Mouse (Mus musculus) left cerebral cortex, adult 18-20 months (tissue): ENCODE results near the gene Tex261. TPM values are rescaled to one million over a fixed set of nuclear protein-coding genes. Genes with fewer than 3 reads are reported as not detected.

Experiments
- DNase-seq, 2 experiments: peaks; one replicate each; pipeline ENCODE4 v3.0.0; 2021 to 2022; ENCODE audit warnings: low spot score in 2 of 2, mixed read lengths in 1 of 2
- total RNA-seq, 2 experiments: library from RNA; stranded (reverse); gene quantifications; 2 replicates each; pipeline ENCODE4 v1.2.3; 2021

Tex261 gene
- total RNA-seq, 2 experiments from 2014 or later: 45.9 TPM

DNA sequence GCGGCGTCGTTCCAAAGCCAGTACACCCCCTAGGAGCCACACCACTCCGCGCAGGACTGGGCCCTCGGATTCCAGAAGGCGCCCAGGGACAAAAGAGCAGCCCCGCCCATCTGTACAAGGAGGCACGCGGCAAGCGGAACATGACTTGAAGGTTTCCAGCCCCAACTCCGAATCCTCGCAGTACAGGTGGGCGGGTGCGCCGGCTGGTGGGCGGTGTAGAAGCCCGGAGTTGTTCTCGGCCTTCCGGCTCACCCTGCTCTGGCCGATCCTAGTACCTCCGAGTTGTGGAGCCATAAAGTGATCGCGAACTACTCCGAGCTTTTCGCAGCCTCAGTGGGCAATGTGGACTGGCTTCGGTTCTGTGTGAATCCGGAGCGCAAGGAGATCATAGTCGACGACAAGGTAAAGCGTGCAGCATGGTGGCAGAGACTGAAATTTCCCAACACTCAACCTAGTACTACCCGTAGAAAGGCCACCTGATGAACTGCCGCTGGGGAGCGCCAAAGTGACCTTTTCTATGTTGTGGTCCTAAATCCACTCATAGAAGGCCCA, 12.7 kb downstream of the Tex261 start:
- peak in 1 of 2 experiments; percentile 8 for DNase-seq

DNA sequence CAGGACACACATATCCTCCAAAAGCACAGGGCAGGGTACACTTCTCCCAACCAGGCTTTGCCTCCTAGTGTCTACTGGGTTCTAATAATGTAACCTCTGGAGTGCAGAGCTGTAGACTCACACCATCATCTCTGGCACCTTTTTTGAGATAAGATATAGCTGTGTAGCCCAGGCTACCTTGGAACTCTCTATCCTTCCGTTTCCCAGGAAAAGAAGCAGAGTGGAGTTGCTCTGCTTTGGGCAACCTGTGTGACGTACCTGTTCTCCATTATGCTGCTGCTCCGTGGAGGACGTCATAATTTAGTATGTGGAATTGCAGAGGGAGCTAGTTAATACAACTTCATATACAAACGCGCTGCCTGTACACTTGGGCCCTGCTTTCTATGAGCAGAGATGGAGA, 13.3 kb downstream of the Tex261 start, which contains the start of gene Ankrd53:
TSS of gene Ankrd53 (plus strand) at position 301 of the 400 bp plus-strand sequence.
- no peak for DNase-seq

DNA sequence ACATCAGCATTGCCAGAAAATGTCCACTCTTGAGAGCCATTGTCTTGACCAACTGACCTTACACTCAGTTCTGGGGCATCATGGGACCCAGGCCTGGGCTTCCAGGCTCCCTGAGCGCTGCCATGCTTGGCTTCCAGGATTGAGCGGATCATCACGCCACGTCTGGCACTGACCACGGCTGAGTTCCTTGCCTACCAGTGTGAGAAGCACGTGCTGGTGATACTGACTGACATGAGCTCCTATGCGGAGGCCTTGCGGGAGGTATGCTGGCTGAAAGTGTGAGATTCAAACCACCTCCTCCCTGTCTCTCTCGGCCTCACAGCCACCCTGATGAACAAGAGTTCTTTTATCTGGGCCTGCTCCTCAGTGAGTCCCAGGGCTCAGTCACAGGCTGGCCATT, 19.6 kb downstream of the Tex261 start:
- DNase-seq: no peak

DNA sequence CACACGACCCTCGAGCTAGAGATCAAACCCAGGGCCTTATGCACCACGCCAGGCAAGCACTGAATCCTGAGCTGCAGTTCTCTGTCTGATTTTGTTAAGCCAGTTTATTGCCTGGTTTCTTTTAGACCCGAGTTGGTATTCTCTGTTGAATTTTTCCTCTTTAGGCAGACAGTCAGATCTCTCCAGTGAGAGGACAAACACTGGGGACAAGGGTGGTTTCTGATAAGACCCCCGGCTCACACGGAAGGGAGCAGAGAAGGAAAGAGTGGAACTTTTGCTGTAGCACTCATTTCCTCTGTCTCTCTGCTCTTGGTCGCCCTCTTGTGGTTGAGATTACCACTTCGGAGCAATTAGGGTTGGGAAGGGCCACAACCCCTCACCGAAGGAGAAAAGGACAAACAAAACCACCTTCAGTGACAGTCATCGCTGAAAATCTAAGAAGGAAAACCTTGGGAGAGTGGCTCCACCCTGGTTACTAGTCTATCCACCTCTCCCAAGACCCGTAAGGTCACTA, 25.4 kb downstream of the Tex261 start:
- DNase-seq: peak; percentile 54 to 75

DNA sequence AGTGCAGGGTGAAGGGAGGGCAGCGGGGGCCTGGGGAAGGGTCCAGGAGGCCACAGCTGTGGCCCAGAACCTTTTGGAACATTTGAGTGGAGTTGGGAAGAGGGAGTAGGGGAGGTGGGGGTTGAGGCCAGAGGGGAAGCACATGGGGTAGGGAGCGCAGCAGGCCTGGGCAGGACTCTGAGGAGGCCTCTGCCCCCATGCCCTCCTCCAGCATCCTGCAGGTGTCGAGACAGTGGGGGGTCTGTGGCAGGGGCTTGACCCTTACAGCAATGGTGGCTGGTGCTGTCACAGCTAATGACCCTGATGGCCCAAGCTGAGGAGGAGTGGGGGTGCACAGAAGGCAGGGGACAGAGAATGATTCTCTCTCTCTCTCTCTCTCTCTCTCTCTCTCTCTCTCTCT, 26.3 kb downstream of the Tex261 start:
- DNase-seq: no peak

DNA sequence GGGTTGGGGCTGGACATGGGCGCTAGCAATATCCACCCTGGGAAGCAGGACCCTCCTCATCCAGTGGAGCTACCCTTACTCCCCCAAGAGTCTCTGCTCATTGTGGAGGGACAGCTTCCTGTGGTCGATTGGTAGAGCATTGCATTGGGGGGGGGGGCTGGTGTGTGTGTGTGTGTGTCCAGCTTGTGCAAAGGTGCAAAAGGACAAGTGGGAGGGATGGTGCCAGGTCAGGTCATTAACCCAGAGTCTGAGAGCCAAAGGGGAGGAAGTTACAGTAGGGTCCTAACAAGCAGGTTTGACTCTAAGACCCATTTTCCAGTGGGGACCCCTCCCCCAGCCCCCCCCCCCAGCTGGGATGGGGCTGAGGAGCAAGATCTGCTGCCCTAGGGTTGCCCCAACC, 30.1 kb downstream of the Tex261 start:
- DNase-seq: no peak

DNA sequence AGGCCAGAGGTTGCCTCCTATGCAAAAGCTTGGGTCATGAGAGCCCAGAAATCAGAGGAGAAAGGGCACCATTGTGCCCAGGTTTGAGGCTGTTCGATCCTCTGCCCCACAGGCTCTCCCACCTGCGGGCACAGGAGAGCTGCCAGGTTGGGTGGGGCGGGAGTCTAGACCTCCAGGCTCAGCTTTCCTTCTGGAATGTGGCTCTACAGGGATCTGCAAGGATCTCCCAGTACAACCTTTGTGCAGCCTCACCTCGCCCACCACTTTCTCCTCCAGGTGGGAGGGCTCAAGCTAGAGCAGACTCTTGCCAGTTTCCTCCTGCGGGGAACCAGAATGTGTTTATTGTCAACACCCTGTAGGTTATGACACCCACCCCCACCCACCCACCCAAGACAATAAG, 31.1 kb downstream of the Tex261 start:
- DNase-seq: no peak

DNA sequence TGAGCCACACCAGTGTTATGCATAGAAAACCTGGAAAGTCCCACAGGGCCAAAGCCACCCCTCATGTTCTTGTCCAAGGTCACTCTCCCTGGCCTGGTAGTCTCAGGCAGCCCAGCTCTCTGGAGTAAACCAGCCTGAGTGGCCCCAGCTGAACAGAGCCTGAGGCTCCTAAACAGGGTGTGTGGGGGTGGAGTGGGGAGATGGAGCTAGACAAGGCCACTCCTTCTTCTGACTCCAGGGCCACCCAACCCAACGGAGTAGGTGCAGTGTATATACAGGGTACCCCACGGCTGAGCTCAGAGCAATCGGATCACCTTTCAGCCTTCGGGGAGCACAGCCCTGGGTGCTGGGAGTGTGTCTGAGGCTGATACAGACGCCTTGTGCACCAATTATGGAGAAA, 31.5 kb downstream of the Tex261 start:
- DNase-seq: no peak

DNA sequence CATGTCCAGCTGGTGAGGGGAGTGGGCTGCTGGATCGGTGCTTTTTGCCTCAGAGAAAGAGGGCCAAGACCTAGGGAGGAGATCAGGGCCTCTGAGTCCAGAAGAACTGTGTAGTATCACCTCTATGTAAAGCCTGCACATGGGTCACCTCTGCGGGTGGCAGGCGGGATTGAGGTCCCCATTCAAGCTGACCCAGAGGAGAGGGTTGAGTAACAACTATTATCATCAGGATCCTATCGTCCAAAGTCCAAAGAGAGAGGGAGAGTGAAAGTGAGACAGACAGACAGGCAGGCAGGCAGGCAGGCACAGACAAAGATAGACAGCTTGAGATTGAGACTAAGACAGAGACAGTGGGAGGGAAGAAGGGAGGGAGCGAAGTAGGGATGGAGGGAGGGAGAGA, 32.4 kb downstream of the Tex261 start:
- no peak for DNase-seq

DNA sequence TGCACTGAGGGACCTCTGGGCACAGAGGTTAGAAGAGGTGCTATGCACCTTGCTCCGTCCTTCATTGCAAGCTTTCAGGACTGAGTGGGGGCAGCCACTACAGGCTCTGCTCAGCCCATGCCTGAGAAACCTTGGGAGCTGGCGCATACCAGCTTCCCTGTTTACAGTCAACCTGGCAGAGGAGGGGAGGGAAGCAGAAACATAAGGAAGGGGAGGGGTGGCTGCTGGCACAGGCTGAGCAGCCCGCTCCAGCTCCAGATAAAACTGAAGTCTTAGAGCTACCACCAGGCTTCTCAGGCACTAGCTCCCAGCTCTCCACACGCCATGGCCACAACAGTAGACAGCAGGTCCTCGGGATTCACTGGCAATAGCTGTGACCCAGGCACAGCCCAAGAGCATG, 32.9 kb downstream of the Tex261 start, which contains the start of gene Atp6v1b1:
TSS of gene Atp6v1b1 (plus strand) at position 230 of the 400 bp plus-strand sequence.
- DNase-seq: no peak

DNA sequence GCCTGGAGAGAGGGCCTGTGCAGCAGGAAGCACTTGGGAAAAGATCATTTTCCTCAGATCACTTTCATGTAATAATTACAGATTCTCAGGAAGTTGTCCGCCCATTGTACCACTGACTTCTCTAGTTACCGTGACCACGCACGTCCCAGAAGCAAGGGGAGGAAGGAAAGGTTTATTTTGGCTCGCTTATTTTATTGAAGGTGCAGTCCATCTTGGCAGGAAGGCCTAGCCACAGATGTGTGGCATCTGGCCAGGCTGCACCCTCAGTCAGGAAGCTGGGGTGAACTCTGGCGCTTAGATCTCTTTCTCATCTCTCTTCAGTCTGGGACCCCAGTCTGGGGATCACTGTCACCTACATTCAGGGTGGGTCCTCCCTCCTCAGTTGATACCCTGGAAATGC, 37.0 kb downstream of the Tex261 start:
- DNase-seq: no peak

DNA sequence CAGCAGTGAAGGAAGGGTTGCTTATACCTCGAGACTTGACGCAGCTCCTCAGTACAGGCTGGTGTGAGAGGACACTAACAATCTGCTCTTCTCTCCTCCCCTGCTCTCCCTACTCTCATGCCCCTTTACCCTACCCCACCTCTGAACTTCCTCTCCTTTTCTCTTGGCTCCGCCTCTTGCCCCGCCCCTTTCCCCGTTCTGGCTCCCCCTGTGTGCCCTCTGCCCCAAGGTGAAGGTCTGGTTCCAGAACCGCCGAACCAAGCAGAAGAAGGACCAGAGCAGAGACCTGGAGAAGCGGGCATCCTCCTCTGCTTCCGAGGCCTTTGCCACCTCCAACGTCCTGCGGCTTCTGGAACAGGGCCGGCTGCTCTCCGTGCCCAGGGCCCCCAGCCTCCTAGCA, 38.3 kb downstream of the Tex261 start:
- no peak for DNase-seq

DNA sequence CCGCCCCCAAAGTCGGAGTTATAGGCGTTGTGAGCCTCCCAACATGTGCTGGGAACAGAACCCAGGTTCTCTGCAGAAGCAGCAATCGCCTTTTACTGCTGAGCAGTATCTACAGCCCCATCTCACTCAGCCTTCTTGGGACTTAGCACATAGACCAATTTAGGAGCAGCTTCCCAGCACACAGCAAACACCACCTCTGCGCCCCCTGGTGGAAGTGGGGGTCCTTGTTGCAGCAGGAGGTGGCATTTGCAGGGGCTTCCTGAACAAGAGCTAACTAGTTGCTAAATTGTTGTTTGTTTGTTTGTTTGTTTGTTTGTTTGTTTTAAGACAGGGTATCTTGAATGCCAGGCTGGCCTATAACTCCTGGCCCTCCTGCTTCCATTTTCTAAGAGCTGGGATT, 44.5 kb downstream of the Tex261 start:
- DNase-seq: peak; percentile 33 to 52

DNA sequence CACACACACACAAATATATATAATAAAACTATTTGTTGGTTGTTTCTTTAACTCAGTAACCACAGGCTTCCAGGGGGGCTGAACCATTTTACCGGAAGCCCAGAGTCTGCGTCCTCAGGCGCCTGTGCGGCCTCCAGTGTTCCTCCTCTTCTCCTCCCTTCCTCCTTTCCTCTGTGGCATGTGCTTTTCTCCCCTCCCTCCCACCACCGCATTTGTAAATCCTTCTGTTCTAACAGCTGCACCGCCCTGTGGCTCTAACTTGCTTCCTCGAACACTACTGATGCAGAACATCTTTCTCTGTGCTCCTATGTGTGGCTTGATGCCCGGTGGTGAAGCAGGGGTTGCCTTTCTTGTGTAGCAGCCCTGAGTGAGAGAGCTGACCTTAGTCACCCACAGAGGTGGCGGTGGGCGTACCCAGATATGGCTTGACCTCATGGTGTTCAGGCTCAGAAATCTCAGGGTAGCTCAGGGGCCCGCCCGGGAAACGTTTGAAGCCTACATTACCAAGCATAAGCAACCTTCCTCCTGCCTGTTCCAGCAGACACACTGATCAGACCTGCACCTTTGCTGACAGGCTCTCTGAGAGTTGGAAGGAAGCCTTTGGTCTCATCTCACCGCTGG, 46.2 kb downstream of the Tex261 start:
- DNase-seq: no peak

DNA sequence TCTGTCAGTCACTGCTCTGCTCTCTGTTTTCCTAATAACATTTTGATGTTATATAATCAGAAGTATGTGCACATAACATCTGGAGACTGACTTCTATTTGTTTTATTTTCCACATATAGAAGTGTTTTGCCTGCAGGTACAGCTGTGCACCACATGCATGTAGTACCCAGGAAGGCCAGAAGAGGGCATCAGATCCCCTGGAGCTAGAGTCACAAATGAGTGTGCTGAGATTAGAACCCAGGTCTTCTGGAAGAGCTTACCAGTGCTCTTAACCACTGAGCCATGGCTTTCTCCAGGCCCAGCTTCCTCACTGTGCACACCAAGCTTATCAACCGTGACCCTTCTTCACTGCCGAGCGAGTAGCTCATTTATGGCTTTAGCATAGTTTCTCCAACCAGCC, 47.1 kb downstream of the Tex261 start:
- no peak for DNase-seq

DNA sequence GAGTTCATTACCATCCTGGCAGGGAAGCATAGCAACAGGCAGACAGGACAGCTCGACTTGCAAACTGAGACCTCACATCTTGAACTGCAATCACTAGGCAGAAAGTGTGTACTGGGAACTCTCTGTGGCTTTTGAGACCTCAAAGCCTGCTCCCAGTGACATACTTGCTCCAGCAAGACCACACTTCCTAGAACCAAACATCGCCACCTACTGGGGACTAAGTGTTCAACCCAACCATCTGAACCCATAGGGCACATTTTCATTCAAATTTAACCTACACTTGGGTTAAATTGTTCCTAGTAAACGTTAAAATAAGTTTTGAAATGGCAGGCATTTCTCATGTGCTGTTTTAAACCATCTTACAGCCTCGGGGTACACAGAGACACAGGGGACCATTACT, 48.4 kb downstream of the Tex261 start:
- DNase-seq: no peak

DNA sequence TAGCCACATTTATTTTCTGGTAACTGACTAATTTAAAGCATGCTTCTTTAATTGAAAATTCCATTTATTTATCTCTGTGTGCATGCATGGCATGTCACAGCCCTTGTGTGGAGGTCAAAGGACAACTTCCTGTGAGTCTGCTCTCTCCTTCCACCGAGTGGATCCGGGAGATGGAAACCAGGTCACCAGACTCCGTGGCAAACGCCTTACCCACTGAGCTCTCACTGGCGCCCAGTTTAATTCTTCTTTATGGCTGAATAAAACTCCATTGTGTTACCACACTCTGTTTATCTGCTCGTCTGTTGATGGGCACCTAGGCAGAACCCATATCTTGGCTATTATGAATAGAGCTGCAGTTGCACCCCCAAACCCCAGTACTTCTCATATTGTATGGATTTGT, 53.1 kb downstream of the Tex261 start:
- no peak for DNase-seq

Other genes starting within 250 kb of the Tex261 start
- gene Actg2, start 239.5 kb downstream of the Tex261 start, total RNA-seq: under 1 TPM in 1 of 2 experiments, not detected in 1; 0.37 TPM
- 10 to 100 TPM; 30.8 to 33.2 TPM for gene Stambp, start 203.1 kb downstream of the Tex261 start, total RNA-seq
- not detected for gene Clec4f, start 119.6 kb downstream of the Tex261 start, total RNA-seq
- gene Cd207, start 98.0 kb downstream of the Tex261 start, total RNA-seq: not detected
- gene Vax2, start 64.5 kb downstream of the Tex261 start, total RNA-seq: not detected
- under 1 TPM in 1 of 2 experiments, not detected in 1; 0.65 TPM for gene Atp6v1b1, start 32.8 kb downstream of the Tex261 start, total RNA-seq
- gene Ankrd53, start 13.2 kb downstream of the Tex261 start, total RNA-seq: not detected
- gene Nagk, start 19.2 kb upstream of the Tex261 start, total RNA-seq: 10 to 100 TPM; 53.9 to 56.1 TPM
- 10 to 100 TPM; 61.6 to 72.3 TPM for gene Paip2b, start 55.9 kb upstream of the Tex261 start, total RNA-seq
- 100 to 1,000 TPM; 133 to 137 TPM for gene Zfp638, start 91.3 kb upstream of the Tex261 start, total RNA-seq
- 1 to 10 TPM; 3.8 to 4.5 TPM for gene Dysf, start 232.8 kb upstream of the Tex261 start, total RNA-seq